Mouse (Mus musculus): ENCODE measurements around the gene Olfr320.

- TF ChIP-seq CTCF (IDR thresholded peaks at IDR 0.05; ENCODE audit: low read depth) (no peak), EP300 (IDR thresholded peaks at IDR 0.05; ENCODE audit: low read depth) (no peak)
These were observed at the start of gene Olfr320 for GRCm38 (mm10) chr11:58680799-58681198.

All from liver, postnatal 0 days (tissue).